Mouse (Mus musculus) monocyte, adult 2 months (primary cell): ENCODE data around the gene Depdc7.

Experiments
- DNase-seq, 2 experiments: peaks; one replicate each; pipeline ENCODE4 v3.0.0; 2022; ENCODE audit warnings: low spot score in 2 of 2, low read depth in 1 of 2

The Depdc7 gene

DNA sequence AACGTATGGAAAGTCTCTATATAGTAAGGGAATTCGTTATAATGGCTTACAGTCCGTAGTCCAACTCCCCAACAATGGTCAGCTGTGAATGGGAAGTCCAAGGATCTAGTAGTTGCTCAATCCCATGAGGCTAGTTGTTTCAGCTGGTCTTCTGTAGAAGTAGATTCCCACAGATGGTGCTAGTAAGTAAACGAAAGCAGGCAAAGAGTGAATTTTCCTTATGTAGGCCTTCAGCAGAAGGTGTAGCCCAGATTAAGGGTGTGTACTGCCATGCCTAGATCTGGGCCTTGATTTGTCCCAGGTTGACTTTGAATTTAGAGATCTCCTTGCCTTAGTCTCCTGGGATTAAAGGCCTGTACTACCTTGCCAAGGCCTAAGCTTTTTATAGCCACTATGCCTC, 26.4 kb downstream of the Depdc7 start, which contains the start of gene Pin1rt1:
Gene Pin1rt1 (minus strand): TSS at position 101 of the 400 bp plus-strand sequence.
- no peak for DNase-seq

GRCm38 (mm10) chr2:104714254-104714691, 28.4 kb downstream of the Depdc7 start:
- DNase-seq, result no peak

GRCm38 (mm10) chr2:104712486-104712809, 30.2 kb downstream of the Depdc7 start:
- DNase-seq, result no peak

GRCm38 (mm10) chr2:104711585-104712485, 30.8 kb downstream of the Depdc7 start, which contains the start of gene Tcp11l1:
Gene Tcp11l1, minus strand, starts transcription at chr2:104712169.
- DNase-seq, result peak in 1 of 2 experiments; percentile 48

DNA sequence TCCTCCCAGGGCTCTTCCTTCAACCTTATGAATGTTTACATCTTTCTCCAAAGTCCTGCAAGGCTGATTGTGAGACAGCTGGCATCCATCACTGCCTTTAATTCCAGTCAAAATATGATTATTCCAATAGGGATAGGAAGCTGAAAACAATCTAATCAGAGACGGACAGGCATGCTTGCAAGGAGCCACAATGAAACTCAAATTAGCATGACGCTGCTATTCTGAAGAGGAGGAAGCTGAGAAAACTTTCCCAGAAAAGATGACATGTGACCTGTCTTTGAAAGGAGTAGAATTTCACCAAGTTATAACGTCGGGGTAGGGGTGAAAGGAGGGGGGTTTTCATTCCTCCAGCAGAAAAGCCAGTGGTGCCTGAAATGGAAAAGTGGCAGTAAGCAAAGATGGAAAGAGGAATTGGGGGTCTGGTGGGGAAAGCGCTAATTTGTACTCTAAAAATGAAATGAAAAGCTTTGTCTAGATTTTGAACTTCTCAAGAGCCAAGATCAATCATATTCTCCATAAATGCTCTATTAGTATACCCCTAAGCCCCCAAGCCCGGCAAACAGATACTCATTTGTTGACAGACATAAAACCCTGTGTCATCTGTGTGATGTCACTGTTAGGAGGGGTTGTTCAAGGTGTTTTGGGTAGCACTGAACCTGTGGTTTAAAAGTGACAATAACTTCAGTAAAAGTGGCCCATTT, 31.9 kb downstream of the Depdc7 start:
- DNase-seq, result no peak

DNA sequence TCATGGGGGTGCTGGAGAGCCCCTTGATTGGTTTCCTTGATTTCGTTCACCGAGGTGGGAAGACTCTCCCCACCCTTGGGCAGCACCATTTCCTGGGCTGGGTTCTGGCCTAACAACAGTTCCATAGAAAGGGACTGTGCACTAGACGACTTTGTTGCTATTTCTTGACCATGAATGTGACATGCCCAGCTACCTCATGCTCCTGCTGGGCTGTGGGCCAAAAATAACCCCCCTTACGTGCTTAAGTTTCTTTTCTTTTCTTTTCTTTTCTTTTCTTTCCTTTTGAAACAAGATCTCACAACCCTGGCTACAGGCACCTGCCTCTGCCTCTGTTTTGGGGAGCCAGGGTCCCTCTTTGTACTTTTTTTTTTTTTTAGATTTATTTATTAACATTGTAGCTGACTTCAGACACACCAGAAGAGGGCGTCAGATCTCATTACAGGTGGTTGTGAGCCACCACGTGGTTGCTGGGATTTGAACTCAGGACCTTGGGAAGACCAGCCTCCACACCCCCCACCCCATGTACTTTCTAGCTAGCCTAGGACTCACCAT, 32.8 kb downstream of the Depdc7 start:
- no peak for DNase-seq

- DNase-seq, result no peak
Observed at GRCm38 (mm10) chr2:104704355-104704754, 38.3 kb downstream of the Depdc7 start.

- no peak for DNase-seq
Observed at GRCm38 (mm10) chr2:104703158-104703557, 39.5 kb downstream of the Depdc7 start.

GRCm38 (mm10) chr2:104699659-104700058, 43.0 kb downstream of the Depdc7 start:
- no peak for DNase-seq

DNA sequence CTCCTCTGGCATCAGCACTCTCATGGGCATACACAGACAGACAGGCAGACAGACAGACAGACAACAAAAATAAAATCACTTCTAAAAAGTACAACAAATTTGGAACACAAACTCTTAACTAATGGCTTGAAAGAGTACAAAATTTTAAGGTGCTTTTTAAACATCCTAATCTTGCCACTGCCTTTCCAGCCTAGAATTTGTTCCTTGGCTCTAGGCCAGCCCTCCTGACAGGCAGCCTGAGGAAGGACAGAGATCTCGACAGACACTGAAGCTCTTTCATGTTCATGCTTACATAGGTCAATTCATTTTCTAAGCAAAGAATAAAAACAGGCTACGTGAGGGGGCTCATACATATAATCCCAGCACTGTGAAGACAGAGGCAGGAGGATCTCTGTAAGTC, 50.1 kb downstream of the Depdc7 start:
- DNase-seq, result no peak

DNA sequence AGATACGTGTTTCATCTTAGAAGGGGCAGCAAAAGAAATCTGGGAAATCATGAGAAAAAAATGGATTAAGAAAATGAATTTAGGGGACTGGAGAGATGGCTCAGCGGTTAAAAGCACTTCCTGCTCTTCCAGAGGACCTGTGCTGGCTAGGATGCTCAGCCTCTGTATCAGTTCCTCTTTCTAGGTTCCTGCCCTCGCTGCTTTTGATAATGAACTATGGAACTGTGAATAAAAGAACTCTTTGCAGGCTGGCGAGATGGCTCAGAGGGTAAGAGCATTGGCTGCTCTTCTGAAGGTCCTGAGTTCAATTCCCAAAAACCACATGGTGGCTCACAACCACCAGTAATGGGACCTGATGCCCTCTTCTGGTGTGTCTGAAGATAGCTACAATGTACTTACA, 52.0 kb downstream of the Depdc7 start:
- peak in 1 of 2 experiments; percentile 8 for DNase-seq

- no peak for DNase-seq
Observed at GRCm38 (mm10) chr2:104688724-104689123, 54.0 kb downstream of the Depdc7 start.

DNA sequence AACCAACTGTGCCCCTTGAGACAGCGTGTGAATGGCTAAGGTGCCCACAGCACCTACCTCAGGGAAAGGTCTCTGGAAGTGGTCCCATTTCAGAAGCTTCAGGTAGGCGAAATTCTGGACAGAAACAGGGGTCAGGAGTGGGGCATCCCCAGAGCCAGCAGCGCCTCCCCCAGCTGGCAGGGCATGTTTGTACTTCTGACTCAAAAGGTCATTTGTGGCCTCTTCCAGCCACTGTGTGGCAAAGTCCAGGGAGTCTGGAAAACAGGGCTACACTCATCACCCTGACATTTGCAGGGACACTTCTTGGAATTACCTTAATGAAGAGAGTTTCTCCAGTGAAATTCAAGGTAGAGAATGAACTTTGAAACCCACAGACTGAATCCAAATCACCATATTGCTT, 54.4 kb downstream of the Depdc7 start:
- DNase-seq, result no peak

DNA sequence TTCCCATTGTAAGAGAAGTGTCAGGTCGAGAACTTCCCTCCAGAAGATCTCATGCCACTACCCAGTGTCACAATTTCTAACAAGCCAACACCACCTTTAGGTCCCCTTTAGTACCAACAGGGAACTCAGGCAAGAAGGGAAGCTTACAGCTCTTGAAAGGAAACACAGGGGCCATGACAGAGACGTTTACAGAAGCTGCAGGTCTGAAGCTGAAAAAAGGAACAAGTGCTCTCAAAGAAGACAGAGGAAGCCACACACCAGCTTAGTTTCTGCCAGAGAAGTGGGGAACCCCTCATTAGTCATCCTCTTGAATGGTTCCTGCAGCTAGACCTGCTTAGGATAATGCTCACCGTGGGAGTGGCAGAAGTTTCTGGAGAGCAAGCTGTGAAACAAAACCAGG, 55.4 kb downstream of the Depdc7 start:
- DNase-seq, result peak; percentile 36 to 44

- peak; percentile 13 to 36 for DNase-seq
Observed at GRCm38 (mm10) chr2:104685418-104685817, 57.3 kb downstream of the Depdc7 start.

DNA sequence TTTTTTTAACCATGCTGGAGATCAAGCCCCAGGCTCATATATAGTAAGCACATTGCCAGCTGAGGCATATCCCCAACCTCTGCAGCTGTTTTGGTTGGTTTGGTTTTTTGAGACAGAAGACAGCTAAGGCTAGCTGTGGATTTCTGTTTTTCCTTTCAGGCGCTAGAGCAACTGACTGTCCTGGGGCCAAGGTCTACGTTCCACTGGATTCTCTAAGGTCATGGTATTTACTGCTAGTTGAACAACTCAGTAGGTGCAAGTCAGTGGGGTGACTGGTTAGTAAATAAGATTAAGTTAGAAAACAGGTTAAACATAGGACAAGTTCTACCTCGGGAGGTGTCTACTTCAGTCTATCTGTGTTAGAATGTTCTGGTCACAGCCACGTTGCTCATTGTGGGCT, 57.9 kb downstream of the Depdc7 start:
- DNase-seq, result no peak

DNA sequence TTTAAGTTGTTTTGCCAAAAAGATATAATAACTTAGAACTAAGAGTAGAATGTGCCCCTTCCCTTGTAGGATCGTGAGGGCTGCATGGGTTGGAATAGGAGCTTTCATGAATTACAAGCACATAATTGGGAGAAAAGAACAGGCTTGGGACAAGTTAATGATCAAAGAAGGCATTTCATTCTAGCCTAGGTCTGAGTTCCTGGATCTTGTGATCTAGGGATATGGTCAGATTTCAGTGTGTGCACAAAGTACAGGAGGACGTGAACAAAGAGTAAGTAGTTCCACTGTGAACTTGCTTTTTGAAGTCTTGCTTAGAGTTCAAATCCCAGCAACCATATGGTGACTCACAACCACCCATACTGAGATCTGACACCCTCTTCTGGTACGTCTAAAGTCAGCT, 65.4 kb downstream of the Depdc7 start:
- DNase-seq, result no peak
